ENCODE assay signal across 19 mouse cellular contexts in the genomic region with DNA sequence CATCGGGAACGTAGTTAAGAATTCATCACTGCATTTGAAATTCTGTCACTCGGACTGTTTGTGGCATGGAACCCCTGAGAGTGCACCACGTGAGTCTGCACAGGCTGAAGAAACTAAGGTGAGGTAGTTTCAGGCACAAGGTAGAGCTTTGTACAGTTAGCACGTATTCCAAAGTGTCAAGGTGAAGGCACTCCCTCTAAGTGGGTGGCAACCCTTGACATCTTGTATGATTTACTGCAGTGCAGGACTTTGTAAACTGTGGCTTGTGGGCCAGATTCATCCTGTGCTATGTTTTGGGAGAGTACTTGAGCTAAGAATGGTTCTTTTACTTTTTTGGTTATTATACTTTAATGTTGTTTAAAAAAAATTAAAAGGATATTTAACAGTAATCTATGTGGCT.
A peak's percentile ranks its signal among the peaks of the same experiment; 100 is the strongest.
DNase-seq lines count a peak whose midpoint lies in the region; ATAC-seq and TF ChIP-seq lines count a peak whose summit lies in the region.
"Had no signal": no experiment of that assay in that cellular context is flagged by ENCODE, and none has a peak within 500 bp of the region (broad histone marks: within the 10 kb centered on the region; RNA-seq: fewer than 3 reads in every experiment).

No protein-coding gene starts in this region.

- H3K4me3 ChIP-seq in intestine, embryonic 14.5 days (ENCODE audit: low read depth, low read length), result no peak overlapping the region
- no peak overlapping the region for H3K4me3 ChIP-seq in intestine, postnatal 0 days (ENCODE audit: low read depth, low read length)
- H3K4me3 ChIP-seq in intestine, embryonic 15.5 days (replicated peaks), result no peak overlapping the region
- H3K4me3 ChIP-seq in intestine, embryonic 16.5 days (ENCODE audit: low read length), result no peak overlapping the region
- H3K4me3 ChIP-seq: embryonic facial prominence, embryonic 10.5 days; embryonic facial prominence, embryonic 12.5 days; forebrain, embryonic 13.5 days had no signal

- H3K9ac ChIP-seq in intestine, embryonic 14.5 days (ENCODE audit: low read length), result no peak overlapping the region
- H3K9ac ChIP-seq in intestine, postnatal 0 days (ENCODE audit: low read depth, low read length), result no peak overlapping the region
- no peak overlapping the region for H3K9ac ChIP-seq in intestine, embryonic 15.5 days
- no peak overlapping the region for H3K9ac ChIP-seq in intestine, embryonic 16.5 days (ENCODE audit: low read depth, low read length)
- H3K9ac ChIP-seq: embryonic facial prominence, embryonic 12.5 days; forebrain, embryonic 13.5 days had no signal

- H3K4me2 ChIP-seq in intestine, embryonic 14.5 days (ENCODE audit: low read length), result no peak overlapping the region
- no peak overlapping the region for H3K4me2 ChIP-seq in intestine, postnatal 0 days (replicated peaks; ENCODE audit: low read depth)
- no peak overlapping the region for H3K4me2 ChIP-seq in intestine, embryonic 15.5 days (replicated peaks)
- no peak overlapping the region for H3K4me2 ChIP-seq in intestine, embryonic 16.5 days (ENCODE audit: low read depth, low read length)
- H3K4me2 ChIP-seq: embryonic facial prominence, embryonic 12.5 days; forebrain, embryonic 13.5 days had no signal

- no peaks in the 10 kb centered on the region for H3K27me3 ChIP-seq in intestine, embryonic 14.5 days (replicated peaks; ENCODE audit: control insufficient read depth, insufficient read depth, low read length)
- H3K27me3 ChIP-seq in intestine, postnatal 0 days (replicated peaks; ENCODE audit: control insufficient read depth, insufficient read depth, low read length), result no peaks in the 10 kb centered on the region
- no peaks in the 10 kb centered on the region for H3K27me3 ChIP-seq in intestine, embryonic 15.5 days (replicated peaks)
- no peaks in the 10 kb centered on the region for H3K27me3 ChIP-seq in intestine, embryonic 16.5 days (replicated peaks; ENCODE audit: control insufficient read depth, insufficient read depth, low read length)
- H3K27me3 ChIP-seq: embryonic facial prominence, embryonic 12.5 days; forebrain, embryonic 13.5 days had no signal

- no peak for TF ChIP-seq CTCF in intestine, postnatal 0 days (IDR thresholded peaks at IDR 0.05; ENCODE audit: low read depth)

- H3K27ac ChIP-seq in intestine, embryonic 14.5 days (ENCODE audit: low read depth), result no peak overlapping the region
- H3K27ac ChIP-seq in intestine, postnatal 0 days (ENCODE audit: low read depth, low read length), result no peak overlapping the region
- no peak overlapping the region for H3K27ac ChIP-seq in intestine, embryonic 15.5 days
- no peak overlapping the region for H3K27ac ChIP-seq in intestine, embryonic 16.5 days (ENCODE audit: low read length)
- H3K27ac ChIP-seq: embryonic facial prominence, embryonic 10.5 days; embryonic facial prominence, embryonic 12.5 days; forebrain, embryonic 13.5 days had no signal

- ATAC-seq in intestine, embryonic 14.5 days (replicated peaks; ENCODE audit: low FRiP score, low TSS enrichment, low read depth), result 0 out of 2 replicates have a peak, but pooled peaks have one; percentile 55
- ATAC-seq in intestine, postnatal 0 days, result no peak
- peak; percentile 81 for ATAC-seq in intestine, embryonic 15.5 days
- ATAC-seq in intestine, embryonic 16.5 days, result peak; percentile 90
- no peak for ATAC-seq in activated CD4-positive, CD25-positive, alpha-beta regulatory T cell, adult 4 months
- ATAC-seq: forebrain, embryonic 13.5 days; forebrain, embryonic 16.5 days had no signal

- H3K4me1 ChIP-seq in intestine, embryonic 14.5 days (replicated peaks; ENCODE audit: control insufficient read depth, insufficient read depth, low read length), result 0 out of 2 replicates have a peak, but pooled peaks cover 1% of the 10 kb centered on the region
- 0 out of 2 replicates have a peak, but pooled peaks cover 2% of the 10 kb centered on the region for H3K4me1 ChIP-seq in intestine, postnatal 0 days (replicated peaks; ENCODE audit: control insufficient read depth, insufficient read depth, low read length)
- H3K4me1 ChIP-seq in intestine, embryonic 15.5 days (replicated peaks), result no peaks in the 10 kb centered on the region
- 0 out of 2 replicates have a peak, but pooled peaks cover 9% of the 10 kb centered on the region for H3K4me1 ChIP-seq in intestine, embryonic 16.5 days (ENCODE audit: control insufficient read depth, insufficient read depth, low read length)
- H3K4me1 ChIP-seq: embryonic facial prominence, embryonic 12.5 days had no signal

- H3K9me3 ChIP-seq in intestine, embryonic 14.5 days (ENCODE audit: control insufficient read depth, low read length), result no peaks in the 10 kb centered on the region
- no peaks in the 10 kb centered on the region for H3K9me3 ChIP-seq in intestine, postnatal 0 days (ENCODE audit: control insufficient read depth)
- H3K9me3 ChIP-seq in intestine, embryonic 15.5 days, result no peaks in the 10 kb centered on the region
- no peaks in the 10 kb centered on the region for H3K9me3 ChIP-seq in intestine, embryonic 16.5 days (ENCODE audit: control insufficient read depth, low read length)
- H3K9me3 ChIP-seq: embryonic facial prominence, embryonic 10.5 days; embryonic facial prominence, embryonic 12.5 days; forebrain, embryonic 13.5 days had no signal

- no peak for DNase-seq in intestine, embryonic 14.5 days (ENCODE audit: low spot score)
- peak; percentile 49 for DNase-seq in kidney, adult 9 months
- no peak for DNase-seq in kidney, postnatal 4 days
- DNase-seq: adrenal gland, adult 8-10 months; adrenal gland, postnatal 14 days; adrenal gland, postnatal 36 days; cerebellum, adult 11-12 months; cerebellum, adult 2 months; cerebellum, adult 9-10 months; cerebellum, postnatal 10 days; cerebellum, postnatal 25 days had no signal

- 69% methylated on average over 5 of the region's 5 CpGs for WGBS in intestine, embryonic 14.5 days
- WGBS in intestine, postnatal 0 days, result 62% methylated on average over 5 of the region's 5 CpGs
- 67% methylated on average over 5 of the region's 5 CpGs for WGBS in intestine, embryonic 15.5 days
- WGBS in intestine, embryonic 16.5 days, result 73% methylated on average over 5 of the region's 5 CpGs

- no peaks in the 10 kb centered on the region for H3K36me3 ChIP-seq in intestine, embryonic 14.5 days (ENCODE audit: control insufficient read depth, insufficient read depth, low read length)
- no peaks in the 10 kb centered on the region for H3K36me3 ChIP-seq in intestine, postnatal 0 days (ENCODE audit: control insufficient read depth, insufficient read depth)
- no peaks in the 10 kb centered on the region for H3K36me3 ChIP-seq in intestine, embryonic 15.5 days
- H3K36me3 ChIP-seq in intestine, embryonic 16.5 days (ENCODE audit: control insufficient read depth, insufficient read depth, low read length), result no peaks in the 10 kb centered on the region
- H3K36me3 ChIP-seq: embryonic facial prominence, embryonic 10.5 days; embryonic facial prominence, embryonic 12.5 days had no signal

Comparison
In these comparisons a context has a peak if more than half of its experiments do, and no peak if none do; other contexts are left out.
1. ATAC-seq: peak in intestine, embryonic 14.5 days (single experiment), intestine, embryonic 15.5 days (single experiment) and intestine, embryonic 16.5 days (single experiment); none in intestine, postnatal 0 days (single experiment) and activated CD4-positive, CD25-positive, alpha-beta regulatory T cell, adult 4 months (single experiment).